Comparison of ENCODE assay signal across 8 mouse cellular contexts in the genomic region with DNA sequence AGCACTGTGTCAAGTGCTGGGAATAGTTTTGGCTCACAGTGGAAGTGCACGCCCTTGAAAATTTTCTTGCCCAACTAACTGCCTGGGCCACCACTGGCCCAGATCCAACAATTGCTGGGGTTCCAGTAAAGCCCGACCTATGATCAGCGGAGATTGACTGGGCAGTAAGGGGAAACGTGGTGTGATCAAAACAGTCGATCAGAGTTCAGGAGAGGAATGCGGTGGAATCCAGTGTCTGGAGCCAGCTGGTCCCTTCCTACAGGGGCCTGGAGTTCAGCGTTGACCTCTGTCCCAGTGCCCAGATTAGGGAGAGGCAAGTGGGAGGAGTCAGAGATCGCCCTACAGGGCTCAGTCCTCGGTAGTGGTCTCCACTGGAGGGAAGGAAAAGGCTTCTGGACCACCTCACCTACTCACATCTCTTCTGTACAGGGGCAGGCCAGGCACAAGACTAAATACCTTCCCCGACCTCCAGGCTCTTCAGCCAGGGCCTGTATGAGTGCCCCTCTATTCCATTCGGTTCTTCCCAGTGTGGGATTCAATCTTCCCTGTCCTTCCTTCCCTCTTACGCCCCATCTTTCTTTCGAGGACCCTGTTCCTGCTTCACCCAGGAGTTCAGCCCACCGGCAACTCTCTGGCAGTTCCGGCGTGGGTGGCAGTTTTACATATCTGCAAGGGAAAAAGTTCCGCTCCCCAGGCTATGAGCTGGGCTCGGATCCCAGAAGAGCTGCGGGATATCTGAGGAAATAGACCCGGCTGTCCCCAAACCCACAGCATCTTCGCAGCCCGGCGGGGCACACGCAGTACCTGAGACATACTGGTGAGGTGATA. TPM values are rescaled to one million over a fixed set of nuclear protein-coding genes. Genes with fewer than 3 reads are reported as not detected.
DNase-seq lines count a peak whose midpoint lies in the region; ATAC-seq and TF ChIP-seq lines count a peak whose summit lies in the region.

No protein-coding gene starts in this region.

- TF ChIP-seq POLR2A in limb, embryonic 14.5 days (IDR thresholded peaks at IDR 0.05; ENCODE audit: borderline replicate concordance, extremely low read depth, insufficient read depth, insufficient read length), result no peak

- peak; percentile 58 for DNase-seq in right cerebral cortex, postnatal 10 days (ENCODE audit: low spot score in 2 of 2)
- DNase-seq in right cerebral cortex, adult 18-20 months, result no peak
- peak; percentile 79 for DNase-seq in cerebellum, adult 9-11 months
- DNase-seq in gastrocnemius, adult 18-20 months (ENCODE audit: low spot score), result peak; percentile 54
- peak; percentile 11 for DNase-seq in limb, embryonic 14.5 days (ENCODE audit: low spot score)
- peak; percentile 81 for DNase-seq in yolk sac, embryonic 10.5 days (ENCODE audit: low spot score)

- peaks cover 19% of the 10 kb centered on the region for H3K4me1 ChIP-seq in hindbrain, embryonic 16.5 days (ENCODE audit: control insufficient read depth, insufficient read depth, low read depth, low read length)
- H3K4me1 ChIP-seq in limb, embryonic 14.5 days (ENCODE audit: control insufficient read depth, insufficient read depth, low read length), result peaks cover 10% of the 10 kb centered on the region
- H3K4me1 ChIP-seq in midbrain, embryonic 13.5 days (replicated peaks), result peaks cover 36% of the 10 kb centered on the region

- peaks cover 5% of the 10 kb centered on the region; the same call in 1 of the 2 replicates for H3K36me3 ChIP-seq in hindbrain, embryonic 16.5 days (ENCODE audit: control insufficient read depth, insufficient read depth, low read length)
- peaks cover 12% of the 10 kb centered on the region for H3K36me3 ChIP-seq in limb, embryonic 14.5 days (ENCODE audit: control insufficient read depth, insufficient read depth, low read length)
- peaks cover 11% of the 10 kb centered on the region for H3K36me3 ChIP-seq in midbrain, embryonic 13.5 days

- peak; percentile 27 for ATAC-seq in hindbrain, embryonic 16.5 days
- peak; percentile 36 for ATAC-seq in limb, embryonic 14.5 days (ENCODE audit: low FRiP score, low read depth)
- peak; percentile 68 for ATAC-seq in midbrain, embryonic 13.5 days

- H3K27ac ChIP-seq in hindbrain, embryonic 16.5 days (ENCODE audit: low read depth, low read length), result peak overlapping the region; percentile 92
- H3K27ac ChIP-seq in limb, embryonic 14.5 days (replicated peaks; ENCODE audit: low read depth, low read length), result peak overlapping the region; percentile 72
- H3K27ac ChIP-seq in midbrain, embryonic 13.5 days, result peak overlapping the region; percentile 90

- H3K9me3 ChIP-seq in hindbrain, embryonic 16.5 days (ENCODE audit: control insufficient read depth, low read length), result no peaks in the 10 kb centered on the region
- H3K9me3 ChIP-seq in limb, embryonic 14.5 days (ENCODE audit: control insufficient read depth, low read length), result no peaks in the 10 kb centered on the region
- H3K9me3 ChIP-seq in midbrain, embryonic 13.5 days, result no peaks in the 10 kb centered on the region

- 4% methylated on average over 24 of the region's 24 CpGs for WGBS in hindbrain, embryonic 16.5 days
- 5% methylated on average over 24 of the region's 24 CpGs for WGBS in limb, embryonic 14.5 days
- WGBS in midbrain, embryonic 13.5 days, result 6% methylated on average over 24 of the region's 24 CpGs

- peak overlapping the region; percentile 74 for H3K4me3 ChIP-seq in hindbrain, embryonic 16.5 days (ENCODE audit: low read length)
- H3K4me3 ChIP-seq in limb, embryonic 14.5 days (replicated peaks; ENCODE audit: low read length), result peak overlapping the region; percentile 51
- H3K4me3 ChIP-seq in midbrain, embryonic 13.5 days (replicated peaks), result peak overlapping the region; percentile 63

- peak overlapping the region; percentile 72 for H3K4me2 ChIP-seq in hindbrain, embryonic 16.5 days (ENCODE audit: low read length)
- H3K4me2 ChIP-seq in limb, embryonic 14.5 days (replicated peaks; ENCODE audit: low read depth, low read length, severe bottlenecking), result peak overlapping the region; percentile 88
- peak overlapping the region; percentile 85 for H3K4me2 ChIP-seq in midbrain, embryonic 13.5 days (replicated peaks)

- peak overlapping the region; percentile 80 for H3K9ac ChIP-seq in hindbrain, embryonic 16.5 days (ENCODE audit: low read depth, low read length)
- H3K9ac ChIP-seq in limb, embryonic 14.5 days (ENCODE audit: low read depth, low read length, severe bottlenecking), result peak overlapping the region; percentile 60
- H3K9ac ChIP-seq in midbrain, embryonic 13.5 days (replicated peaks), result peak overlapping the region; percentile 80

- no peaks in the 10 kb centered on the region for H3K27me3 ChIP-seq in hindbrain, embryonic 16.5 days (replicated peaks; ENCODE audit: control insufficient read depth, insufficient read depth, low read length)
- H3K27me3 ChIP-seq in limb, embryonic 14.5 days (ENCODE audit: control insufficient read depth, insufficient read depth, low read length), result no peaks in the 10 kb centered on the region
- no peaks in the 10 kb centered on the region for H3K27me3 ChIP-seq in midbrain, embryonic 13.5 days

RNA-seq across cellular contexts. Expression of a gene that starts 0.5 kb away (rescaled TPM):
- total RNA-seq in gastrocnemius, adult 18-20 months (2021), result 100 to 1,000 TPM; 135 to 165 TPM
- polyA plus RNA-seq in hindbrain, embryonic 16.5 days (2015; fragmentation: Nextera tagmentation; extraction: Ambion mirVana), result 1,503 and 1,756 TPM in 2 replicates
- polyA plus RNA-seq in limb, embryonic 14.5 days (2012; rRNA removed), result 313 and 381 TPM in 2 replicates
- polyA plus RNA-seq in limb, embryonic 14.5 days (2014; fragmentation: Nextera tagmentation; extraction: Ambion mirVana), result 660 and 749 TPM in 2 replicates
- 654 and 688 TPM in 2 replicates for polyA plus RNA-seq in midbrain, embryonic 13.5 days (2015; fragmentation: Nextera tagmentation; extraction: Ambion mirVana)

RNA-seq across cellular contexts. Expression of a gene that starts 0.6 kb away (rescaled TPM):
- 1 to 10 TPM; 4.6 to 5.7 TPM for total RNA-seq in gastrocnemius, adult 18-20 months (2021)
- 9.3 and 13.3 TPM in 2 replicates for polyA plus RNA-seq in hindbrain, embryonic 16.5 days (2015; fragmentation: Nextera tagmentation; extraction: Ambion mirVana)
- 6.4 and 11.4 TPM in 2 replicates for polyA plus RNA-seq in limb, embryonic 14.5 days (2012; rRNA removed)
- polyA plus RNA-seq in limb, embryonic 14.5 days (2014; fragmentation: Nextera tagmentation; extraction: Ambion mirVana), result 19.8 and 20.9 TPM in 2 replicates
- 20.7 and 21.8 TPM in 2 replicates for polyA plus RNA-seq in midbrain, embryonic 13.5 days (2015; fragmentation: Nextera tagmentation; extraction: Ambion mirVana)

RNA-seq across cellular contexts. Expression of a gene that starts 46.5 kb away (rescaled TPM):
- 10 to 100 TPM; 13.0 to 22.9 TPM for total RNA-seq in gastrocnemius, adult 18-20 months (2021)
- polyA plus RNA-seq in hindbrain, embryonic 16.5 days (2015; fragmentation: Nextera tagmentation; extraction: Ambion mirVana), result 7.7 and 10.1 TPM in 2 replicates
- 6.2 and 9.7 TPM in 2 replicates for polyA plus RNA-seq in limb, embryonic 14.5 days (2012; rRNA removed)
- polyA plus RNA-seq in limb, embryonic 14.5 days (2014; fragmentation: Nextera tagmentation; extraction: Ambion mirVana), result 7.1 and 9.7 TPM in 2 replicates
- polyA plus RNA-seq in midbrain, embryonic 13.5 days (2015; fragmentation: Nextera tagmentation; extraction: Ambion mirVana), result 6.0 and 6.2 TPM in 2 replicates
